Mouse (Mus musculus) kidney, embryonic 14.5 days (tissue): ENCODE data around the gene Mtmr2. TPM values are rescaled to one million over a fixed set of nuclear protein-coding genes. Genes with fewer than 3 reads are reported as not detected.

Experiments
- ATAC-seq: fragments of 200-750 bp; cut with Nextera tagmentation; 2 replicates; pipeline ENCODE4 v1.8.0; 2017; ENCODE audit warnings: moderate number of reproducible peaks, mild to moderate bottlenecking, moderate TSS enrichment, moderate library complexity; ENCODE audit not compliant: low FRiP score, low TSS enrichment
- H3K27ac ChIP-seq: fragments of 300-500 bp; sonication (generic); 2 replicates; pipeline ENCODE4 v1.5.1; 2014; ENCODE audit warnings: low read depth, mild to moderate bottlenecking, low read length, moderate library complexity, mixed read lengths
- H3K27me3 ChIP-seq: fragments of 300-500 bp; sonication (generic); 2 replicates; pipeline ENCODE4 v1.6.1; 2014; ENCODE audit warnings: mild to moderate bottlenecking, low read length; ENCODE audit not compliant: control insufficient read depth, insufficient read depth
- H3K36me3 ChIP-seq: fragments of 300-500 bp; sonication (generic); 2 replicates; pipeline ENCODE4 v1.6.1; 2014; ENCODE audit warnings: low read length, mixed read lengths; ENCODE audit not compliant: control insufficient read depth, insufficient read depth
- H3K4me1 ChIP-seq: fragments of 300-500 bp; sonication (generic); 2 replicates; pipeline ENCODE4 v1.6.1; 2014; ENCODE audit warnings: low read length, mixed read lengths; ENCODE audit not compliant: control insufficient read depth, insufficient read depth
- H3K4me2 ChIP-seq: fragments of 300-500 bp; sonication (generic); replicated peaks from 2 replicates; pipeline ENCODE4 v1.6.1; 2014; ENCODE audit warnings: low read depth, mild to moderate bottlenecking, low read length
- H3K4me3 ChIP-seq: fragments of 300-500 bp; sonication (generic); 2 replicates; pipeline ENCODE4 v1.5.1; 2014; ENCODE audit warnings: mild to moderate bottlenecking, low read length
- H3K9ac ChIP-seq: fragments of 300-500 bp; sonication (generic); 2 replicates; pipeline ENCODE4 v1.6.1; 2014; ENCODE audit warnings: low read depth, mild to moderate bottlenecking, low read length, moderate library complexity
- H3K9me3 ChIP-seq: fragments of 300-500 bp; sonication (generic); 2 replicates; pipeline ENCODE4 v1.6.1; 2016; ENCODE audit warnings: low read length; ENCODE audit not compliant: control insufficient read depth
- WGBS: fragments of 180-500 bp; shearing (Covaris S2); extraction: QIAGEN DNeasy Blood & Tissue Kit; methylation state at CpG from one replicate; pipeline ENCODE4 v1.1.7; 2014; 5-methylcytosine and 5-hydroxymethylcytosine counted together
- polyA plus RNA-seq: library from polyadenylated mRNA; unstranded; fragments of >200 nt; fragmentation: Nextera tagmentation; extraction: Ambion mirVana; gene quantifications from 2 replicates; pipeline ENCODE4 v1.2.1, GENCODE M21; 2014

Mtmr2 gene
- polyA plus RNA-seq, 1 experiment from 2014 or later: 98.9 TPM

DNA sequence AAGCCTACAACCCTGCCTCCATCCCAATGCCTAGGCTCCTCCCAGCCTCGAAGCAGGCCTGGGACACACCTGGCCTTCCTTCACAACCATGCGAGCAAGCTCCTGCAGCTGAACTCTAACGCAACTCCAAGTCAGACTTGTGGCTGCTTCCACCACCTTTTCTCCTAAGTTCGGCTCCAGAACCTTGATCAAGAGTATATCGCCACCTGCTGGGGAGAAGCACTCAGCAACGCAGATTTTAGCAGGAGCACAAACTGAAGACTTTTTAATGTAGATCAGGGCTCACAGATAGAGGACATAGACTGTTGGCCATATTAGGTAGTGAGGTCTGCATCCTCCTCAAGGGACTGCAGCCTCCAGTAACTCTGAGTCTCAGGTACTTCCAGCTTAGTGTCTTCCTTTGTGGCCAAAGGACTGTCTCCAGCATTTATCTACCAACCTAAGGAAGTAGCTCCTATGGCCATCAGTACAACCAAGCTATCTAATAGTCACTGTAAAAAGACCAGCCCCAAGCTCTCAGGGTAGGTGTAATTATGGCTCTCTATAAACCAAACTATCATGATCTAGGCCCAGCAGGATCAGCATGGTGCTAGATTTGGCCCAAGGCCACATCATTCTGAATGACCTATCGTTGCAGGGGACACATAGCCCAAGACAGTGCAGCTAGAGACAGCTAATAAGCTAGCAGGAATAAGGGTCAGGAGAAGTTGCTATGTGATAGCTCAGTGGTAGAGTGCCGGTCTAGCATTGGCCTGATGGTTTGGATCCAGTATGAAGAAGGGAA is 31.7 kb upstream of the Mtmr2 start:
- Histone ChIP-seq H3K27ac (no peak overlapping the region), H3K4me3 (no peak overlapping the region), H3K27me3 (no peaks in the 10 kb centered on the region), H3K9me3 (no peaks in the 10 kb centered on the region), H3K4me2 (peak overlapping the region; percentile 12; the same call in 1 of the 2 replicates), H3K9ac (no peak overlapping the region), H3K4me1 (no peaks in the 10 kb centered on the region), H3K36me3 (no peaks in the 10 kb centered on the region)
- peak; percentile 62 for ATAC-seq
- 27% methylated on average over 8 of the region's 8 CpGs for WGBS

DNA sequence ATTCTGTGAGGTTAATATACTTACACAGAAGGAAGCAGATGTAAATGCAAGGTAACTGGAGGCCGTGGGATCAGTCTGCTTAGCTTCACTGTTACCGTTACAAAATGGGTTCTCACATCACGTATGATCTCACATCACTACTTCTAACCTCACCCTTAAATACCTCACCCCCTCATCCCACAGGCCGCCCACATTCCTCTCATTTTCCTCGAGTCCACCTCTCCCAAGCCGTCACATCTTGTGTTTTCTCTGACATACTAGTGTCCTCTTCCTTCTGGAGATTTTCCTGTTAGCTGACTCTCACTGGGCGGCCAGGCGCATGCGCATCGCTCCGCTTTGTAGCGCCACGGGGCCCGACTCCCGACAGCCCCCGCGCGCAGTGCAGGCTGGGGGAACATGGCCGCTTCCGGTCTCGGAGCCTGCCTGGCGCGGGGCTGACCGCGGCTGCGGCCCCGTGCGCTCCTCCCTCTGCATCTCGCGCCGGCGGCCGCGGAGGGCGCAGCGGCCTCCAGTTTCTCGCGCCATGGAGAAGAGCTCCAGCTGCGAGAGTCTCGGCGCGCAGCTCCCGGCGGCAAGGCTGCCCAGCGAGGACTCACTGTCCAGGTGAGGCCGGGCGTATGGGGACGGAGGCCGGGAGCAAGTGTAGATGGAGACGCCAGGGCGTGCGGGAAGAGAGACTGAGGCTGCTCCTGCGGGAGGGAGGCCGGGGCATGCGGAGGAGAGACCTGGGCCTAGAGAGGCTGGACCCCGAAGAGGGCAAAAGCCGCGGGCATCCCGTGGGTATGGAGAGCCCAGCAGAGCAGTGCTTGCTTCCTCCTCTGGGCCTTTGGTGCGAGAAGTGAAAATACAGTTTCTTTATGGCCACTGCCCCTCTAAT is 826 bp downstream of the Mtmr2 start:
- Histone ChIP-seq H3K4me1 (0 out of 2 replicates have a peak, but pooled peaks cover 4% of the 10 kb centered on the region), H3K27me3 (no peaks in the 10 kb centered on the region), H3K27ac (peak overlapping the region; percentile 86), H3K4me3 (peak overlapping the region; percentile 88), H3K9me3 (peaks cover 7% of the 10 kb centered on the region; the same call in 1 of the 2 replicates), H3K36me3 (no peaks in the 10 kb centered on the region), H3K4me2 (peak overlapping the region; percentile 66), H3K9ac (peak overlapping the region; percentile 93)
- ATAC-seq: peak; percentile 99
- under 1% methylated on average over 49 of the region's 60 CpGs for WGBS

DNA sequence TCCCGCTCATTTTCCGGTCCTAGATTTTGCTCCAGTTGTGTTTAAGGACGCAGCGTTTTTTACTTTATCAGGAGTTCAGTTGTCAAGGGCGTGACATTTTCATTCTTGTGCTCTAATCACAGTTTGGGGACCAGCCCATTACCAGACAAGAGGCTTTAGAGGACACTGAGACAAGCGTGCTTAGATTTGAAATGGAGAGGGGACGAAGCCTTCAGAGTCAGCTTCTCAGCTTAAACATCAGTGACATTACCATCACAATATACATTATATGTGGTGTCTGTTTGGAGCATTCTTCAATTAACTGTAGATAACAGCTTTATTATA is 1.4 kb downstream of the Mtmr2 start:
- WGBS: 4% methylated on average over 7 of the region's 7 CpGs

DNA sequence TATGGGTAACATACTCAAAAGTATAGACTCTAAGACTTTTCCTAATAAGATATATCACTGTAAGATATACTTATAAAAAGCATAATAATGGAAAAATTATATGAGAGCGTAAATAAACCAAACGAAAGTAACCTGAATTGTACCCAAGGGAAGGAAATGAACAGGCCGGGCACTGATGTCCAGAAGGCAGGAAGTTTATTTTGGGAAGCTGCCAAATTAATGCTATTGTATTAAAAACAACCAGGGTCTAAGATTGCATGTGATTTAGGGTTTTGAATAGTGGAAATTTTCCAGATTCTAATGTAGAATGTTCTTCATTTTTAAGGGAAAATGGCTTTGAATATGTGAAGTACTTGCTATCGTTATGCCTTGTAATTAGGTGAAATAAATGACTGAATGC is 4.3 kb downstream of the Mtmr2 start:
- Histone ChIP-seq H3K27me3 (no peaks in the 10 kb centered on the region), H3K36me3 (no peaks in the 10 kb centered on the region), H3K4me2 (no peak overlapping the region), H3K4me1 (0 out of 2 replicates have a peak, but pooled peaks cover 4% of the 10 kb centered on the region), H3K4me3 (no peak overlapping the region), H3K27ac (no peak overlapping the region), H3K9me3 (peaks cover 7% of the 10 kb centered on the region; the same call in 1 of the 2 replicates), H3K9ac (no peak overlapping the region)
- no peak for ATAC-seq
- 56% methylated on average over 4 of the region's 4 CpGs for WGBS

More for the DNA sequence above, 1.4 kb downstream of the Mtmr2 start:
- 0 out of 2 replicates have a peak, but pooled peaks have one; percentile 1 for ATAC-seq
- peaks cover 7% of the 10 kb centered on the region; the same call in 1 of the 2 replicates for H3K9me3 ChIP-seq
- peak overlapping the region; percentile 66 for H3K4me2 ChIP-seq
- H3K4me3 ChIP-seq: peak overlapping the region; percentile 88
- no peaks in the 10 kb centered on the region for H3K27me3 ChIP-seq
- 0 out of 2 replicates have a peak, but pooled peaks cover 4% of the 10 kb centered on the region for H3K4me1 ChIP-seq
- no peaks in the 10 kb centered on the region for H3K36me3 ChIP-seq
- peak overlapping the region; percentile 93 for H3K9ac ChIP-seq
- peak overlapping the region; percentile 86 for H3K27ac ChIP-seq

DNA sequence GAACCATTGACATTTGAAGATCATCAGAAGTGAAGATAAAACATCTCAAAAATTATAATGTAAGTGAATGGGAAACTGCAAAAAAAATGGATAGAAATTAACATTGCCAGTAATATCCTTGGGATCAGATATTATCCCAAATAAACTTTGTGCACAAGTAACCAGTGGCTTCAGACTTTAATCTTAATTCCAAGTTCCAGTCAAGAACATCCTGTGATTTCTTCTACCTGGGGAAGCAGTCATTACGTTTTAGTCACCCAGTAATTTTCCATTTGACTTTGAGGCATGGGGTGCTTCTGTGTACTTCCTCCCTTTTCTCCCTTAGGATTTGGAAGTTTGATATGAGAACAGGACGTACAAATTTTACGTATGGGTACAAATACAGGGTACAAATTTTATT is 12.2 kb downstream of the Mtmr2 start:
- no peak for ATAC-seq
- H3K27me3 ChIP-seq: no peaks in the 10 kb centered on the region
- H3K36me3 ChIP-seq: no peaks in the 10 kb centered on the region
- H3K9me3 ChIP-seq: peaks cover 8% of the 10 kb centered on the region; the same call in 1 of the 2 replicates
- H3K4me3 ChIP-seq: no peak overlapping the region
- no peak overlapping the region for H3K27ac ChIP-seq
- H3K4me2 ChIP-seq: no peak overlapping the region
- no peak overlapping the region for H3K9ac ChIP-seq
- 94% methylated on average over 3 of the region's 3 CpGs for WGBS
- H3K4me1 ChIP-seq: no peaks in the 10 kb centered on the region

DNA sequence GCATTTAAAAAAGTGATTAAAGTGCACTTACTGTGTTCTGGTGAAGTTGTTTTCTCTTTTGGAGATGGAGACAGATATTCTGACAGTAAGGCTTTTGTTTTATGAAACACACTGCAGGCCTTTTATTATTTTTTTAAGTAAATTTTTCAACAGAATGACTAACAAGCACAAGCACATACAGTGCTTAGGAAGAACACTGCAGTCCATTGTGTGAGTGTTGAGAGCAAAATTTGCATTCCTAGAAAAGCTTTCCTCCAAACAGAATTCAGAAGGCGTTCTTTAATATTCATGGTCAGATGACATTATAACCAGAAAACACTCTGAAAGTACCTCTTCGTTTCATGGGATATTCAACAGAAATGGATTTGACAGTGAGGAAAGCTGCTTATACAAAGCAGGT is 17.4 kb downstream of the Mtmr2 start:
- ATAC-seq: no peak
- 71% methylated on average over 2 of the region's 2 CpGs for WGBS
- no peaks in the 10 kb centered on the region for H3K4me1 ChIP-seq
- no peaks in the 10 kb centered on the region for H3K9me3 ChIP-seq
- no peak overlapping the region for H3K4me2 ChIP-seq
- no peak overlapping the region for H3K4me3 ChIP-seq
- H3K9ac ChIP-seq: no peak overlapping the region
- no peaks in the 10 kb centered on the region for H3K36me3 ChIP-seq
- no peak overlapping the region for H3K27ac ChIP-seq
- H3K27me3 ChIP-seq: no peaks in the 10 kb centered on the region

DNA sequence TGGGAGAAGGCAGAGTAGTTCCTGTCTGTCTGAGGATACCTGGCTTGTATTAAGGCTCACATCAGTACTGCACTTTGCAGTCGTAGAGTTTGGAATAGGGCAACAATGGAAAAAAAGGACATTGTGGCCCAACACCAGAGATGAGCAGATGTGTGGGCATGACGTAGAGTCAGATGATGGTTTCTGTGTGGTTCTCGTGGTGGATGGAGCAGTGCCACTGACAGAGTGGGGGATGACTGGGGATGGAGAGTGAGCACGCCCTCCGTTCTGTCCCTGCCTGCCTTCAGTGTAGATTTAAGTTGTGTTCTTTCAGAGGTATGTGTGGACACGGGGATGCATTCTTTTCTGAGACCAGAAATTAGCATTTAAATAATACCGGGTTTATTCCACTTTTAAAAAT is 18.4 kb downstream of the Mtmr2 start:
- Histone ChIP-seq H3K4me3 (no peak overlapping the region), H3K9ac (no peak overlapping the region), H3K27ac (no peak overlapping the region), H3K9me3 (no peaks in the 10 kb centered on the region), H3K4me1 (no peaks in the 10 kb centered on the region), H3K27me3 (no peaks in the 10 kb centered on the region), H3K4me2 (no peak overlapping the region), H3K36me3 (no peaks in the 10 kb centered on the region)
- ATAC-seq: no peak
- 92% methylated on average over 7 of the region's 7 CpGs for WGBS

DNA sequence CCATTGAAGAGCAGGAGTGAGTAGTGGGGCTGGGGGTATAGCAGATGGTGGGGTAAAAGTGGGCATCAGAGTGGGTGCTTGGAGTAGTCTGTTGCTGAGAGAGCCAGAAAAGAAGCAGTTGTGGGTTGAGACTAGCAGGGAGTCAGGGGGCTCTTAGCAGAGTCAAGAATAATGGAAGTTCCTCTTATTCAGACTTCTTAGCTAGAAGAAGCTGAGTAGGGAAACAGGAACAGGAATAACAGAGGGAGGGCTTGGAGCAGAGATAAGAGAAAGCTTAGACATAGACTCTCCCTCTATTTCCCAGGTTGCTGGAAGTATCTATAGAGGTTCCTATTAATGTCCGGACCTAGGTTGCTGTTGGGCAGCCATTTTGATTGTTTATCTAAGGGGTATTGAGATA is 26.5 kb downstream of the Mtmr2 start:
- WGBS: 93% methylated on average over 1 of the region's 1 CpGs

DNA sequence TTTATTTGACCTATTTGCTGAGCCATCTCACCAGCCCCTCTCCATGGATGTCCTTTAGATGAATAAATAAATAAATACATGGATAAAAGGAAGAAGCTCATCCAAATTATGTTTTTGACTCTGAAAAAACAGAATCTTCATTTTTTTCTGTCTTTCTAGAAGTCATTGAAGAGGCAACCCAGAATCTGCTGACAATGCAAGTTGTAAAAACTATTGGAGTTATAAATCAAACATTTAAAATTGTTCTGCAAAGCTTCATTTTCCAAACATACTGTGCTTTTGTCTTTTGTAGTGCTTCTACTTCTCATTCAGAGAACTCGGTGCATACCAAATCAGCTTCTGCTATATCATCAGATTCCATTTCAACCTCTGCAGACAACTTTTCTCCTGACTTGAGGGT is 33.8 kb downstream of the Mtmr2 start:
- Histone ChIP-seq H3K4me1 (no peaks in the 10 kb centered on the region), H3K9ac (no peak overlapping the region), H3K4me3 (no peak overlapping the region), H3K27ac (no peak overlapping the region), H3K9me3 (0 out of 2 replicates have a peak, but pooled peaks cover 2% of the 10 kb centered on the region), H3K36me3 (peaks cover 24% of the 10 kb centered on the region; the same call in 1 of the 2 replicates), H3K4me2 (no peak overlapping the region), H3K27me3 (no peaks in the 10 kb centered on the region)
- ATAC-seq: no peak
- 96% methylated on average over 1 of the region's 1 CpGs for WGBS

More for the DNA sequence above, 26.5 kb downstream of the Mtmr2 start:
- no peak overlapping the region for H3K27ac ChIP-seq
- H3K4me1 ChIP-seq: no peaks in the 10 kb centered on the region
- no peak overlapping the region for H3K9ac ChIP-seq
- H3K4me3 ChIP-seq: no peak overlapping the region
- no peaks in the 10 kb centered on the region for H3K36me3 ChIP-seq
- H3K27me3 ChIP-seq: no peaks in the 10 kb centered on the region
- H3K9me3 ChIP-seq: no peaks in the 10 kb centered on the region
- ATAC-seq: no peak
- no peak overlapping the region for H3K4me2 ChIP-seq
